Mouse (Mus musculus) liver, embryonic 14.5 days (tissue): ENCODE data around the gene Alg9.

Source experiments
- CTCF ChIP-seq: IDR thresholded peaks from 2 replicates; pipeline ENCODE4 v1.5.1; 2016; ENCODE audit warnings: antibody characterized with exemption, low read depth, control low read depth
- EP300 ChIP-seq: IDR thresholded peaks from 2 replicates; pipeline ENCODE4 v1.6.1; 2016; ENCODE audit warnings: antibody characterized with exemption, low read depth

DNA sequence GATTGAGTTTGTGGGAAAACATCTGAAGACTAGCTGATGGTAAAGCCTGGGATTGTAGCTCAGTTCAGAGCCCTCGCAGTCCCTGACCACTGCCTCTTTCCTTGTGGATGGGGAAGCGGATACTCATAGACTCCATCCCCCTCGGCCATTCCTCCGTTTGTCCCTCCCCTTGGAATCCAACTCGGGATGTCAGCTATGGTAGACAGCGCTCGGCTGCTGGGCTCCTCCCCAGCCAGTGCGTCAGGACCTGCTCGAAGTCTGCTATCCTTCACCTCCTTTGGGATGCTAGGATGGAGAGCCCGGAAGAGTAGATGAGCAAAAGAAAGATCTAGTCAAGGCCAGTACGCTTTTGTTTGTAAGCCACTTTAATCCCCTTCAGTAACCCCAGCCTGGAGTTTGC, 75.5 kb downstream of the Alg9 start:
- TF ChIP-seq EP300 = no peak
- no peak for TF ChIP-seq CTCF
